Mouse (Mus musculus) megakaryocyte, embryonic 14.5 days (primary cell): ENCODE measurements around the gene Specc1. TPM values are rescaled to one million over a fixed set of nuclear protein-coding genes. Genes with fewer than 3 reads are reported as not detected.

ENCODE experiments used
- H3K27me3 ChIP-seq: replicated peaks from 2 replicates; pipeline ENCODE3; 2012; ENCODE audit warnings: inconsistent platforms
- H3K36me3 ChIP-seq: replicated peaks from 2 replicates; pipeline ENCODE3; 2012; ENCODE audit warnings: low read length, inconsistent platforms, mixed read lengths
- H3K4me1 ChIP-seq: 2 replicates; pipeline ENCODE4 v1.6.1; 2012; ENCODE audit warnings: inconsistent platforms
- H3K4me3 ChIP-seq: replicated peaks from 2 replicates; pipeline ENCODE3; 2012; ENCODE audit warnings: moderate library complexity, mild to moderate bottlenecking, inconsistent platforms
- H3K9me3 ChIP-seq: 2 replicates; pipeline ENCODE4 v1.6.1; 2012; ENCODE audit warnings: inconsistent platforms
- FLI1 ChIP-seq: IDR thresholded peaks from 2 replicates; pipeline ENCODE4 v1.6.1; 2012; ENCODE audit warnings: low read length, inconsistent platforms, mixed read lengths
- GATA1 ChIP-seq: IDR thresholded peaks from 3 replicates; pipeline ENCODE4 v1.6.1; 2012; ENCODE audit warnings: mixed read lengths, low read length, inconsistent platforms, borderline replicate concordance
- polyA plus RNA-seq: library from polyadenylated mRNA; stranded (reverse); fragments of >175 nt; gene quantifications from 2 replicates; pipeline ENCODE4 v1.2.3, GENCODE M21; 2012; ENCODE audit warnings: low replicate concordance; ENCODE audit not compliant: insufficient read depth

Gene Specc1
- polyA plus RNA-seq, 1 experiment: 7.1 TPM

GRCm38 (mm10) chr11:62022718-62023493, 66.3 kb downstream of the Specc1 start:
- Histone ChIP-seq H3K4me3 (peak overlapping the region; percentile 40), H3K27me3 (no peaks in the 10 kb centered on the region), H3K4me1 (peaks cover 97% of the 10 kb centered on the region), H3K36me3 (peaks cover 81% of the 10 kb centered on the region), H3K9me3 (no peaks in the 10 kb centered on the region)
- no peak for TF ChIP-seq GATA1
- no peak for TF ChIP-seq FLI1

- H3K9me3 ChIP-seq: no peaks in the 10 kb centered on the region
- no peak overlapping the region for H3K4me3 ChIP-seq
- H3K27me3 ChIP-seq: no peaks in the 10 kb centered on the region
- TF ChIP-seq FLI1 (no peak), GATA1 (no peak)
- H3K36me3 ChIP-seq: peaks cover 79% of the 10 kb centered on the region
- H3K4me1 ChIP-seq: peaks cover 96% of the 10 kb centered on the region
Measured at GRCm38 (mm10) chr11:62023494-62024233, 67.1 kb downstream of the Specc1 start.

GRCm38 (mm10) chr11:62024234-62024601, 67.7 kb downstream of the Specc1 start:
- H3K27me3 ChIP-seq: no peaks in the 10 kb centered on the region
- H3K4me3 ChIP-seq: no peak overlapping the region
- H3K9me3 ChIP-seq: no peaks in the 10 kb centered on the region
- H3K4me1 ChIP-seq: peaks cover 94% of the 10 kb centered on the region
- peaks cover 79% of the 10 kb centered on the region for H3K36me3 ChIP-seq
- TF ChIP-seq FLI1: no peak
- no peak for TF ChIP-seq GATA1

GRCm38 (mm10) chr11:62024952-62025351, 68.4 kb downstream of the Specc1 start:
- TF ChIP-seq FLI1: no peak
- TF ChIP-seq GATA1: no peak
- peaks cover 81% of the 10 kb centered on the region for H3K36me3 ChIP-seq
- no peaks in the 10 kb centered on the region for H3K27me3 ChIP-seq
- no peak overlapping the region for H3K4me3 ChIP-seq
- peaks cover 90% of the 10 kb centered on the region for H3K4me1 ChIP-seq
- no peaks in the 10 kb centered on the region for H3K9me3 ChIP-seq

GRCm38 (mm10) chr11:62025770-62026169, 69.2 kb downstream of the Specc1 start:
- H3K4me3 ChIP-seq: peak overlapping the region; percentile 75
- peaks cover 90% of the 10 kb centered on the region for H3K36me3 ChIP-seq
- peaks cover 87% of the 10 kb centered on the region for H3K4me1 ChIP-seq
- no peaks in the 10 kb centered on the region for H3K9me3 ChIP-seq
- TF ChIP-seq FLI1 (no peak), GATA1 (no peak)
- H3K27me3 ChIP-seq: no peaks in the 10 kb centered on the region

- peaks cover 91% of the 10 kb centered on the region for H3K36me3 ChIP-seq
- H3K4me1 ChIP-seq: peaks cover 86% of the 10 kb centered on the region
- TF ChIP-seq FLI1 (no peak), GATA1 (no peak)
Measured at GRCm38 (mm10) chr11:62026345-62026815, 69.8 kb downstream of the Specc1 start.

GRCm38 (mm10) chr11:62027271-62027670, 70.7 kb downstream of the Specc1 start:
- Histone ChIP-seq H3K36me3 (peaks cover 91% of the 10 kb centered on the region), H3K4me1 (peaks cover 78% of the 10 kb centered on the region), H3K9me3 (no peaks in the 10 kb centered on the region), H3K27me3 (no peaks in the 10 kb centered on the region), H3K4me3 (no peak overlapping the region)
- TF ChIP-seq FLI1 (no peak), GATA1 (no peak)

More at GRCm38 (mm10) chr11:62026345-62026815, 69.8 kb downstream of the Specc1 start:
- Histone ChIP-seq H3K27me3 (no peaks in the 10 kb centered on the region), H3K4me3 (no peak overlapping the region), H3K9me3 (no peaks in the 10 kb centered on the region)

- no peak for TF ChIP-seq FLI1
- no peak for TF ChIP-seq GATA1
- Histone ChIP-seq H3K9me3 (no peaks in the 10 kb centered on the region), H3K27me3 (no peaks in the 10 kb centered on the region), H3K36me3 (peaks cover 91% of the 10 kb centered on the region), H3K4me3 (peak overlapping the region; percentile 1), H3K4me1 (peaks cover 77% of the 10 kb centered on the region)
Measured at GRCm38 (mm10) chr11:62027705-62028104, 71.1 kb downstream of the Specc1 start.

GRCm38 (mm10) chr11:62029171-62029570, 72.6 kb downstream of the Specc1 start:
- Histone ChIP-seq H3K9me3 (no peaks in the 10 kb centered on the region), H3K36me3 (peaks cover 93% of the 10 kb centered on the region), H3K4me1 (peaks cover 73% of the 10 kb centered on the region), H3K27me3 (no peaks in the 10 kb centered on the region), H3K4me3 (no peak overlapping the region)
- TF ChIP-seq FLI1 (no peak), GATA1 (no peak)

GRCm38 (mm10) chr11:62034564-62034963, 78.0 kb downstream of the Specc1 start:
- H3K36me3 ChIP-seq: peaks cover 98% of the 10 kb centered on the region

More at GRCm38 (mm10) chr11:62034564-62034963, 78.0 kb downstream of the Specc1 start:
- Histone ChIP-seq H3K9me3 (peaks cover 12% of the 10 kb centered on the region), H3K27me3 (no peaks in the 10 kb centered on the region), H3K4me1 (peaks cover 60% of the 10 kb centered on the region), H3K4me3 (no peak overlapping the region)
- no peak for TF ChIP-seq GATA1
- no peak for TF ChIP-seq FLI1
